Mouse (Mus musculus) heart, embryonic 13.5 days (tissue): ENCODE data around the gene Izumo4. TPM values are rescaled to one million over a fixed set of nuclear protein-coding genes. Genes with fewer than 3 reads are reported as not detected.

ENCODE experiments used
- ATAC-seq: fragments of 200-750 bp; cut with Nextera tagmentation; 2 replicates; pipeline ENCODE4 v1.8.0; 2017; ENCODE audit warnings: moderate TSS enrichment; ENCODE audit not compliant: insufficient number of reproducible peaks, low FRiP score, low TSS enrichment; ENCODE audit errors: extremely low read depth
- H3K27ac ChIP-seq: fragments of 300-500 bp; sonication (generic); replicated peaks from 2 replicates; pipeline ENCODE4 v1.5.1; 2015; ENCODE audit warnings: moderate library complexity, mild to moderate bottlenecking, inconsistent platforms
- H3K27me3 ChIP-seq: fragments of 300-500 bp; sonication (generic); replicated peaks from 2 replicates; pipeline ENCODE4 v1.6.1; 2015; ENCODE audit warnings: mild to moderate bottlenecking, inconsistent platforms
- H3K36me3 ChIP-seq: fragments of 300-500 bp; sonication (generic); 2 replicates; pipeline ENCODE4 v1.6.1; 2015; ENCODE audit warnings: mild to moderate bottlenecking, inconsistent platforms
- H3K4me1 ChIP-seq: fragments of 300-500 bp; sonication (generic); 2 replicates; pipeline ENCODE4 v1.6.1; 2015; ENCODE audit warnings: inconsistent platforms
- H3K4me2 ChIP-seq: fragments of 300-500 bp; sonication (generic); 2 replicates; pipeline ENCODE4 v1.6.1; 2015; ENCODE audit warnings: inconsistent platforms, mild to moderate bottlenecking, moderate library complexity
- H3K4me3 ChIP-seq: fragments of 300-500 bp; sonication (generic); 2 replicates; pipeline ENCODE4 v1.5.1; 2015; ENCODE audit warnings: moderate library complexity, mild to moderate bottlenecking, inconsistent platforms
- H3K9ac ChIP-seq: fragments of 300-500 bp; sonication (generic); 2 replicates; pipeline ENCODE4 v1.6.1; 2015; ENCODE audit warnings: inconsistent platforms, mild to moderate bottlenecking, moderate library complexity
- H3K9me3 ChIP-seq: fragments of 300-500 bp; sonication (generic); 2 replicates; pipeline ENCODE4 v1.6.1; 2016; ENCODE audit warnings: inconsistent platforms
- WGBS: fragments of 180-500 bp; shearing (Covaris S2); methylation state at CpG from one replicate; pipeline ENCODE4 v1.1.7; 2015; ENCODE audit warnings: mixed read lengths; 5-methylcytosine and 5-hydroxymethylcytosine counted together
- polyA plus RNA-seq: library from polyadenylated mRNA; unstranded; fragments of >200 nt; fragmentation: Nextera tagmentation; extraction: Ambion mirVana; gene quantifications from 2 replicates; pipeline ENCODE4 v1.2.1, GENCODE M21; 2015

Gene Izumo4
- polyA plus RNA-seq, 1 experiment from 2014 or later, result 12.7 TPM

GRCm38 (mm10) chr10:80702536-80703390, 779 bp downstream of the Izumo4 start:
- H3K9ac ChIP-seq, result peak overlapping the region; percentile 82
- peak; percentile 80 for ATAC-seq
- H3K27ac ChIP-seq, result peak overlapping the region; percentile 76
- H3K9me3 ChIP-seq, result no peaks in the 10 kb centered on the region
- peaks cover 38% of the 10 kb centered on the region for H3K36me3 ChIP-seq
- H3K4me1 ChIP-seq, result peaks cover 67% of the 10 kb centered on the region
- H3K4me2 ChIP-seq, result peak overlapping the region; percentile 95
- peak overlapping the region; percentile 61 for H3K4me3 ChIP-seq
- H3K27me3 ChIP-seq, result no peaks in the 10 kb centered on the region
- 2% methylated on average over 47 of the region's 47 CpGs for WGBS

GRCm38 (mm10) chr10:80703643-80704042, 1.7 kb downstream of the Izumo4 start:
- peaks cover 42% of the 10 kb centered on the region for H3K36me3 ChIP-seq
- H3K9me3 ChIP-seq, result no peaks in the 10 kb centered on the region
- H3K9ac ChIP-seq, result peak overlapping the region; percentile 82
- WGBS, result 85% methylated on average over 5 of the region's 5 CpGs
- H3K4me2 ChIP-seq, result peak overlapping the region; percentile 95
- no peaks in the 10 kb centered on the region for H3K27me3 ChIP-seq
- peaks cover 59% of the 10 kb centered on the region for H3K4me1 ChIP-seq
- peak overlapping the region; percentile 61 for H3K4me3 ChIP-seq
- H3K27ac ChIP-seq, result 0 out of 2 replicates have a peak overlapping the region, but pooled peaks have one; percentile 76
- ATAC-seq, result no peak

GRCm38 (mm10) chr10:80704418-80704817, 2.4 kb downstream of the Izumo4 start:
- peak overlapping the region; percentile 82; the same call in 1 of the 2 replicates for H3K9ac ChIP-seq
- H3K4me1 ChIP-seq, result peaks cover 53% of the 10 kb centered on the region
- no peaks in the 10 kb centered on the region for H3K9me3 ChIP-seq
- peaks cover 44% of the 10 kb centered on the region for H3K36me3 ChIP-seq
- no peak overlapping the region for H3K4me3 ChIP-seq
- H3K27me3 ChIP-seq, result no peaks in the 10 kb centered on the region
- H3K27ac ChIP-seq, result 0 out of 2 replicates have a peak overlapping the region, but pooled peaks have one; percentile 15
- no peak for ATAC-seq
- no peak overlapping the region for H3K4me2 ChIP-seq
- WGBS, result 84% methylated on average over 5 of the region's 5 CpGs

GRCm38 (mm10) chr10:80705033-80705432, 3.0 kb downstream of the Izumo4 start:
- peaks cover 48% of the 10 kb centered on the region for H3K4me1 ChIP-seq
- no peak for ATAC-seq
- WGBS, result 52% methylated on average over 3 of the region's 3 CpGs
- H3K27me3 ChIP-seq, result no peaks in the 10 kb centered on the region
- H3K27ac ChIP-seq, result 0 out of 2 replicates have a peak overlapping the region, but pooled peaks have one; percentile 15
- H3K9me3 ChIP-seq, result no peaks in the 10 kb centered on the region
- no peak overlapping the region for H3K4me3 ChIP-seq
- peaks cover 50% of the 10 kb centered on the region for H3K36me3 ChIP-seq
- H3K9ac ChIP-seq, result 0 out of 2 replicates have a peak overlapping the region, but pooled peaks have one; percentile 82
- no peak overlapping the region for H3K4me2 ChIP-seq

GRCm38 (mm10) chr10:80705479-80705878, 3.5 kb downstream of the Izumo4 start:
- Histone ChIP-seq H3K4me3 (no peak overlapping the region), H3K4me2 (no peak overlapping the region), H3K36me3 (peaks cover 54% of the 10 kb centered on the region), H3K4me1 (peaks cover 43% of the 10 kb centered on the region), H3K27me3 (no peaks in the 10 kb centered on the region), H3K9ac (no peak overlapping the region), H3K9me3 (no peaks in the 10 kb centered on the region), H3K27ac (0 out of 2 replicates have a peak overlapping the region, but pooled peaks have one; percentile 5)
- 67% methylated on average over 3 of the region's 3 CpGs for WGBS
- no peak for ATAC-seq

- peaks cover 100% of the 10 kb centered on the region for H3K36me3 ChIP-seq
- no peak overlapping the region for H3K9ac ChIP-seq
Measured at GRCm38 (mm10) chr10:80710834-80711233, 8.8 kb downstream of the Izumo4 start.

GRCm38 (mm10) chr10:80717281-80717680, 15.3 kb downstream of the Izumo4 start:
- Histone ChIP-seq H3K27me3 (no peaks in the 10 kb centered on the region), H3K36me3 (peaks cover 100% of the 10 kb centered on the region), H3K4me2 (no peak overlapping the region), H3K4me1 (no peaks in the 10 kb centered on the region), H3K9ac (no peak overlapping the region), H3K9me3 (no peaks in the 10 kb centered on the region), H3K4me3 (no peak overlapping the region), H3K27ac (no peak overlapping the region)
- WGBS, result 91% methylated on average over 1 of the region's 1 CpGs
- ATAC-seq, result no peak

More at GRCm38 (mm10) chr10:80710834-80711233, 8.8 kb downstream of the Izumo4 start:
- Histone ChIP-seq H3K27me3 (no peaks in the 10 kb centered on the region), H3K9me3 (no peaks in the 10 kb centered on the region), H3K27ac (no peak overlapping the region), H3K4me2 (no peak overlapping the region), H3K4me1 (peaks cover 3% of the 10 kb centered on the region; the same call in 1 of the 2 replicates), H3K4me3 (no peak overlapping the region)
- 73% methylated on average over 3 of the region's 3 CpGs for WGBS
- ATAC-seq, result no peak

GRCm38 (mm10) chr10:80727369-80728127, 25.6 kb downstream of the Izumo4 start:
- WGBS, result 79% methylated on average over 5 of the region's 5 CpGs
- H3K9ac ChIP-seq, result no peak overlapping the region
- no peak for ATAC-seq

GRCm38 (mm10) chr10:80732611-80733101, 30.7 kb downstream of the Izumo4 start:
- peaks cover 89% of the 10 kb centered on the region for H3K36me3 ChIP-seq
- WGBS, result 78% methylated on average over 6 of the region's 6 CpGs
- no peak overlapping the region for H3K27ac ChIP-seq
- H3K4me3 ChIP-seq, result no peak overlapping the region
- H3K9me3 ChIP-seq, result no peaks in the 10 kb centered on the region
- ATAC-seq, result no peak
- peaks cover 27% of the 10 kb centered on the region for H3K4me1 ChIP-seq
- H3K4me2 ChIP-seq, result no peak overlapping the region
- no peak overlapping the region for H3K9ac ChIP-seq
- no peaks in the 10 kb centered on the region for H3K27me3 ChIP-seq

More at GRCm38 (mm10) chr10:80727369-80728127, 25.6 kb downstream of the Izumo4 start:
- H3K27me3 ChIP-seq, result no peaks in the 10 kb centered on the region
- no peaks in the 10 kb centered on the region for H3K9me3 ChIP-seq
- no peaks in the 10 kb centered on the region for H3K4me1 ChIP-seq
- H3K4me3 ChIP-seq, result no peak overlapping the region
- H3K36me3 ChIP-seq, result peaks cover 100% of the 10 kb centered on the region
- no peak overlapping the region for H3K27ac ChIP-seq
- no peak overlapping the region for H3K4me2 ChIP-seq

GRCm38 (mm10) chr10:80736731-80737130, 34.7 kb downstream of the Izumo4 start:
- H3K27ac ChIP-seq, result peak overlapping the region; percentile 29; the same call in 1 of the 2 replicates
- peaks cover 48% of the 10 kb centered on the region for H3K4me1 ChIP-seq
- H3K36me3 ChIP-seq, result peaks cover 54% of the 10 kb centered on the region
- no peaks in the 10 kb centered on the region for H3K9me3 ChIP-seq
- 48% methylated on average over 5 of the region's 5 CpGs for WGBS
- H3K4me3 ChIP-seq, result no peak overlapping the region
- no peak overlapping the region for H3K4me2 ChIP-seq
- ATAC-seq, result no peak
- peak overlapping the region; percentile 44; the same call in 1 of the 2 replicates for H3K9ac ChIP-seq
- H3K27me3 ChIP-seq, result no peaks in the 10 kb centered on the region

GRCm38 (mm10) chr10:80738657-80739056, 36.7 kb downstream of the Izumo4 start:
- Histone ChIP-seq H3K27me3 (no peaks in the 10 kb centered on the region), H3K9ac (no peak overlapping the region), H3K4me2 (no peak overlapping the region), H3K4me1 (peaks cover 46% of the 10 kb centered on the region), H3K36me3 (peaks cover 38% of the 10 kb centered on the region), H3K27ac (no peak overlapping the region), H3K9me3 (no peaks in the 10 kb centered on the region), H3K4me3 (no peak overlapping the region)
- no peak for ATAC-seq
- 76% methylated on average over 1 of the region's 1 CpGs for WGBS
